Comparison of ENCODE assay signal across 13 mouse cellular contexts in the genomic region with DNA sequence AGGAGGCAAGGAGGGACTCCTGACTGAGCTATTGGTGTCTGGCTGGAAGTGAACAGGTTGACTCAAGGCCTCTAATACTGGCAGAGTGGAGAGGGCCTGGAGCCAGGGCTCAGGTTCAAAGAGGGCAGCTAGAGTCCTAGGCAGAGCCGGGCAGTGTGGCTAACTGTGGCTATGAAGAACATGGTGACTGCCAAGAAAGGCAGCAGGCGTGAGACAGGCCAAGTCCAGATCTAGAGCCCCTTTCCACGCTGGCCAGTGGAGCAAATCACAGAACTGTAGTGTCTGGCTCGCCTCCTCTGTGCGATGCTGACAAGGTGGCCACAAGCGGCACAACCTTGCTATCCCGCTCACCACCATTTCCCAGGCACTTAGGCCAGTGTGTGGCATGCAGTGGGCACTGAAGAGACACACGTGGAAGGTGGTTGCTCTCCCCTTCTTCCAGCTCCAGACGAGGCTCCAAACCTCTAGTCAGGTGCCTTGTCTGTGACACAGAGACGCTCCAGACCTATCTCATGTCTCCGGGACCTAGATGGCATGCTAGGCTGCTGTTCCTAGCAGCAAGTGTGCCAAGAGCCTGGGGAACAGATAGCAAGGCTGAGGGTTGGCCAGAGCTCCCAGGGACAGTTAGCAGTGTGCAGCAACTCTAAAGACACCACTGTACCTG. TPM values are rescaled to one million over a fixed set of nuclear protein-coding genes. Genes with fewer than 3 reads are reported as not detected.
DNase-seq lines count a peak whose midpoint lies in the region; ATAC-seq lines count a peak whose summit lies in the region.
"Had no signal": no experiment of that assay in that cellular context is flagged by ENCODE, and none has a peak within 500 bp of the region (broad histone marks: within the 10 kb centered on the region; RNA-seq: fewer than 3 reads in every experiment).

No protein-coding gene starts in this region.

- no peak overlapping the region for H3K4me3 ChIP-seq in hindbrain, embryonic 15.5 days
- no peak overlapping the region for H3K4me3 ChIP-seq in hindbrain, embryonic 12.5 days
- H3K4me3 ChIP-seq in neural tube, embryonic 15.5 days (replicated peaks) = no peak overlapping the region
- H3K4me3 ChIP-seq: forebrain, embryonic 13.5 days had no signal

- H3K9ac ChIP-seq in hindbrain, embryonic 15.5 days = no peak overlapping the region
- no peak overlapping the region for H3K9ac ChIP-seq in hindbrain, embryonic 12.5 days
- no peak overlapping the region for H3K9ac ChIP-seq in neural tube, embryonic 15.5 days (replicated peaks)
- H3K9ac ChIP-seq: hindbrain, embryonic 14.5 days had no signal

- no peak overlapping the region for H3K4me2 ChIP-seq in hindbrain, embryonic 15.5 days
- no peak overlapping the region for H3K4me2 ChIP-seq in hindbrain, embryonic 12.5 days (replicated peaks)
- no peak overlapping the region for H3K4me2 ChIP-seq in neural tube, embryonic 15.5 days

- H3K27ac ChIP-seq in hindbrain, embryonic 15.5 days (replicated peaks) = peak overlapping the region; percentile 47; the same call in 1 of the 2 replicates
- H3K27ac ChIP-seq in hindbrain, embryonic 12.5 days = no peak overlapping the region
- H3K27ac ChIP-seq in neural tube, embryonic 15.5 days (replicated peaks) = peak overlapping the region; percentile 46; the same call in 1 of the 2 replicates
- H3K27ac ChIP-seq: forebrain, embryonic 13.5 days; hindbrain, embryonic 14.5 days had no signal

- WGBS in hindbrain, embryonic 15.5 days = 83% methylated on average over 11 of the region's 11 CpGs
- WGBS in hindbrain, embryonic 12.5 days = 86% methylated on average over 11 of the region's 11 CpGs
- WGBS in neural tube, embryonic 15.5 days = 83% methylated on average over 11 of the region's 11 CpGs

- no peaks in the 10 kb centered on the region for H3K9me3 ChIP-seq in hindbrain, embryonic 15.5 days
- no peaks in the 10 kb centered on the region for H3K9me3 ChIP-seq in hindbrain, embryonic 12.5 days (replicated peaks)
- H3K9me3 ChIP-seq in neural tube, embryonic 15.5 days (replicated peaks) = no peaks in the 10 kb centered on the region
- H3K9me3 ChIP-seq: forebrain, embryonic 13.5 days had no signal

- peaks cover 21% of the 10 kb centered on the region for H3K4me1 ChIP-seq in hindbrain, embryonic 15.5 days (replicated peaks)
- peaks cover 26% of the 10 kb centered on the region for H3K4me1 ChIP-seq in hindbrain, embryonic 12.5 days
- H3K4me1 ChIP-seq in neural tube, embryonic 15.5 days = peaks cover 36% of the 10 kb centered on the region

- peak; percentile 7; the same call in 1 of the 2 replicates for ATAC-seq in hindbrain, embryonic 15.5 days (ENCODE audit: low FRiP score, low read depth)
- no peak for ATAC-seq in hindbrain, embryonic 12.5 days (ENCODE audit: low FRiP score)
- no peak for ATAC-seq in neural tube, embryonic 15.5 days (ENCODE audit: low FRiP score)
- ATAC-seq in granulocyte monocyte progenitor cell, adult 5-6 weeks (replicated peaks; ENCODE audit: poor library complexity, severe bottlenecking) = no peak

- peak; percentile 65 for DNase-seq in adrenal gland, postnatal 14 days
- DNase-seq in adrenal gland, postnatal 4 days (ENCODE audit: low spot score in 2 of 2) = no peak
- DNase-seq in neural tube, embryonic 10.5 days (ENCODE audit: extremely low spot score, low spot score) = no peak
- DNase-seq in skeletal muscle tissue, adult 2 months (ENCODE audit: low read depth, low spot score) = peak; percentile 82
- DNase-seq: liver, postnatal 0 days; right cerebral cortex, postnatal 25 days; thymus, adult 18-20 months had no signal

- no peaks in the 10 kb centered on the region for H3K27me3 ChIP-seq in hindbrain, embryonic 15.5 days
- peaks cover 5% of the 10 kb centered on the region; the same call in 1 of the 2 replicates for H3K27me3 ChIP-seq in hindbrain, embryonic 12.5 days
- H3K27me3 ChIP-seq in neural tube, embryonic 15.5 days (replicated peaks) = no peaks in the 10 kb centered on the region
- H3K27me3 ChIP-seq: forebrain, embryonic 13.5 days had no signal

- H3K36me3 ChIP-seq in hindbrain, embryonic 15.5 days = no peaks in the 10 kb centered on the region
- H3K36me3 ChIP-seq in hindbrain, embryonic 12.5 days = peaks cover 4% of the 10 kb centered on the region; the same call in 1 of the 2 replicates
- no peaks in the 10 kb centered on the region for H3K36me3 ChIP-seq in neural tube, embryonic 15.5 days

RNA-seq across cellular contexts. Expression of gene Pgf, which starts 7.2 kb away (rescaled TPM):
- total RNA-seq in adrenal gland, postnatal 14 days (2021) = 0.85 and 1.2 TPM in 2 replicates
- 1 to 10 TPM; 3.2 to 4.3 TPM for total RNA-seq in adrenal gland, postnatal 4 days (2021)
- 8.7 and 8.9 TPM in 2 replicates for polyA plus RNA-seq in hindbrain, embryonic 15.5 days (2015; fragmentation: Nextera tagmentation; extraction: Ambion mirVana)
- 10.6 and 11.2 TPM in 2 replicates for polyA plus RNA-seq in hindbrain, embryonic 12.5 days (2016; fragmentation: Nextera tagmentation; extraction: Ambion mirVana)
- polyA plus RNA-seq in neural tube, embryonic 15.5 days (2015; fragmentation: Nextera tagmentation; extraction: Ambion mirVana) = 9.5 and 11.1 TPM in 2 replicates
- not detected in 2 replicates for total RNA-seq in granulocyte monocyte progenitor cell, adult 5-6 weeks (2014; fragmentation: Nextera tagmentation)
- not detected in 2 replicates for total RNA-seq in granulocyte monocyte progenitor cell, adult 5-6 weeks (2017)

RNA-seq across cellular contexts. Expression of gene Rps6kl1, which starts 19.4 kb away (rescaled TPM):
- 1.7 and 2.2 TPM in 2 replicates for total RNA-seq in adrenal gland, postnatal 14 days (2021)
- total RNA-seq in adrenal gland, postnatal 4 days (2021) = 1 to 10 TPM; 3.6 to 3.9 TPM
- polyA plus RNA-seq in hindbrain, embryonic 15.5 days (2015; fragmentation: Nextera tagmentation; extraction: Ambion mirVana) = 32.9 and 35.7 TPM in 2 replicates
- 7.2 and 7.6 TPM in 2 replicates for polyA plus RNA-seq in hindbrain, embryonic 12.5 days (2016; fragmentation: Nextera tagmentation; extraction: Ambion mirVana)
- 31.0 and 37.0 TPM in 2 replicates for polyA plus RNA-seq in neural tube, embryonic 15.5 days (2015; fragmentation: Nextera tagmentation; extraction: Ambion mirVana)
- not detected in 2 replicates for total RNA-seq in granulocyte monocyte progenitor cell, adult 5-6 weeks (2014; fragmentation: Nextera tagmentation)
- not detected in 2 replicates for total RNA-seq in granulocyte monocyte progenitor cell, adult 5-6 weeks (2017)

RNA-seq across cellular contexts. Expression of gene Eif2b2, which starts 48.9 kb away (rescaled TPM):
- total RNA-seq in adrenal gland, postnatal 14 days (2021) = 69.7 and 79.3 TPM in 2 replicates
- 10 to 100 TPM; 84.2 to 89.1 TPM for total RNA-seq in adrenal gland, postnatal 4 days (2021)
- polyA plus RNA-seq in hindbrain, embryonic 15.5 days (2015; fragmentation: Nextera tagmentation; extraction: Ambion mirVana) = 75.1 and 79.6 TPM in 2 replicates
- polyA plus RNA-seq in hindbrain, embryonic 12.5 days (2016; fragmentation: Nextera tagmentation; extraction: Ambion mirVana) = 78.0 and 82.4 TPM in 2 replicates
- polyA plus RNA-seq in neural tube, embryonic 15.5 days (2015; fragmentation: Nextera tagmentation; extraction: Ambion mirVana) = 74.5 and 85.5 TPM in 2 replicates
- total RNA-seq in granulocyte monocyte progenitor cell, adult 5-6 weeks (2014; fragmentation: Nextera tagmentation) = 51.8 and 89.9 TPM in 2 replicates
- 44.0 and 61.7 TPM in 2 replicates for total RNA-seq in granulocyte monocyte progenitor cell, adult 5-6 weeks (2017)

RNA-seq across cellular contexts. Expression of gene Dlst, which starts 59.8 kb away (rescaled TPM):
- total RNA-seq in adrenal gland, postnatal 14 days (2021) = 692 and 702 TPM in 2 replicates
- total RNA-seq in adrenal gland, postnatal 4 days (2021) = 100 to 1,000 TPM; 294 to 319 TPM
- polyA plus RNA-seq in hindbrain, embryonic 15.5 days (2015; fragmentation: Nextera tagmentation; extraction: Ambion mirVana) = 113 and 115 TPM in 2 replicates
- polyA plus RNA-seq in hindbrain, embryonic 12.5 days (2016; fragmentation: Nextera tagmentation; extraction: Ambion mirVana) = 102 and 109 TPM in 2 replicates
- 117 and 123 TPM in 2 replicates for polyA plus RNA-seq in neural tube, embryonic 15.5 days (2015; fragmentation: Nextera tagmentation; extraction: Ambion mirVana)
- total RNA-seq in granulocyte monocyte progenitor cell, adult 5-6 weeks (2014; fragmentation: Nextera tagmentation) = 106 and 140 TPM in 2 replicates
- total RNA-seq in granulocyte monocyte progenitor cell, adult 5-6 weeks (2017) = 167 and 195 TPM in 2 replicates

RNA-seq across cellular contexts. Expression of gene Prox2, which starts 59.9 kb away (rescaled TPM):
- total RNA-seq in adrenal gland, postnatal 14 days (2021) = 4.7 and 6.7 TPM in 2 replicates
- 1 to 10 TPM; 4.8 to 5.5 TPM for total RNA-seq in adrenal gland, postnatal 4 days (2021)
- 1.6 and 2.1 TPM in 2 replicates for polyA plus RNA-seq in hindbrain, embryonic 15.5 days (2015; fragmentation: Nextera tagmentation; extraction: Ambion mirVana)
- polyA plus RNA-seq in hindbrain, embryonic 12.5 days (2016; fragmentation: Nextera tagmentation; extraction: Ambion mirVana) = 3.2 and 4.0 TPM in 2 replicates
- polyA plus RNA-seq in neural tube, embryonic 15.5 days (2015; fragmentation: Nextera tagmentation; extraction: Ambion mirVana) = 1.4 and 1.5 TPM in 2 replicates
- total RNA-seq in granulocyte monocyte progenitor cell, adult 5-6 weeks (2014; fragmentation: Nextera tagmentation) = 0.90 and 2.9 TPM in 2 replicates
- 1.1 and 1.5 TPM in 2 replicates for total RNA-seq in granulocyte monocyte progenitor cell, adult 5-6 weeks (2017)

Comparison
In these comparisons a context has a peak if more than half of its experiments do, and no peak if none do; other contexts are left out.
1. DNase-seq: peak in adrenal gland, postnatal 14 days (single experiment) and skeletal muscle tissue, adult 2 months (single experiment); none in adrenal gland, postnatal 4 days (0 of 2) and neural tube, embryonic 10.5 days (single experiment).